Mouse (Mus musculus): ENCODE results near the gene Emc4.

- TF ChIP-seq CTCF (IDR thresholded peaks at IDR 0.05; ENCODE audit: extremely low read depth, insufficient read depth, insufficient read length, insufficient replicate concordance) (no peak), POLR2A (IDR thresholded peaks at IDR 0.05; ENCODE audit: low read depth, low read length) (no peak)
These were observed 14.0 kb downstream of the Emc4 start for GRCm38 (mm10) chr2:112353685-112354455.

All from spleen, adult 2 months (tissue).